Mouse (Mus musculus) thymus, adult 2 months (tissue): ENCODE data around the gene Kalrn. TPM values are rescaled to one million over a fixed set of nuclear protein-coding genes. Genes with fewer than 3 reads are reported as not detected.

ENCODE experiments used
- DNase-seq: peaks from one replicate; pipeline ENCODE4 v3.0.0; 2021
- H3K27ac ChIP-seq: fragments of 200-500 bp; 2 replicates; pipeline ENCODE4 v1.5.1; 2012; ENCODE audit warnings: low read length, control low read depth; ENCODE audit not compliant: control insufficient read depth, insufficient read depth
- H3K27me3 ChIP-seq: fragments of 200-500 bp; 2 replicates; pipeline ENCODE4 v1.6.1; 2012; ENCODE audit warnings: mild to moderate bottlenecking, low read length, moderate library complexity, mixed read lengths; ENCODE audit not compliant: control insufficient read depth, insufficient read depth
- H3K36me3 ChIP-seq: fragments of 200-500 bp; 2 replicates; pipeline ENCODE4 v1.6.1; 2012; ENCODE audit warnings: mild to moderate bottlenecking, low read length, moderate library complexity; ENCODE audit not compliant: control insufficient read depth, insufficient read depth
- H3K4me1 ChIP-seq: fragments of 200-500 bp; replicated peaks from 2 replicates; pipeline ENCODE4 v1.6.1; 2012; ENCODE audit warnings: low read length; ENCODE audit not compliant: control insufficient read depth, insufficient read depth
- H3K4me3 ChIP-seq: fragments of 200-500 bp; 2 replicates; pipeline ENCODE4 v1.5.1; 2012; ENCODE audit warnings: mild to moderate bottlenecking, low read length, control low read depth, moderate library complexity; ENCODE audit not compliant: control insufficient read depth, insufficient read depth
- CTCF ChIP-seq: fragments of 200-500 bp; IDR thresholded peaks from 2 replicates; pipeline ENCODE4 v1.5.1; 2012; ENCODE audit warnings: mild to moderate bottlenecking, control low read depth, low read length, moderate library complexity, borderline replicate concordance; ENCODE audit not compliant: control insufficient read depth, poor library complexity, insufficient read depth; ENCODE audit errors: extremely low read depth
- POLR2A ChIP-seq: fragments of 200-500 bp; IDR thresholded peaks from 2 replicates; pipeline ENCODE4 v1.6.1; 2012; ENCODE audit warnings: mild to moderate bottlenecking, low read length, control low read depth, moderate library complexity; ENCODE audit not compliant: control insufficient read depth, poor library complexity, insufficient read depth; ENCODE audit errors: extremely low read depth
- WGBS: fragments of 180-500 bp; shearing (Covaris S2); methylation state at CpG from one replicate; pipeline ENCODE4 v1.1.7; 2018; 5-methylcytosine and 5-hydroxymethylcytosine counted together
- polyA plus RNA-seq: library from polyadenylated mRNA; depleted of rRNA; stranded (reverse); fragments of >200 nt; gene quantifications from 2 replicates; pipeline ENCODE4 v1.2.3, GENCODE M21; 2012

Gene Kalrn
- polyA plus RNA-seq, 1 experiment, result 2.9 TPM

DNA sequence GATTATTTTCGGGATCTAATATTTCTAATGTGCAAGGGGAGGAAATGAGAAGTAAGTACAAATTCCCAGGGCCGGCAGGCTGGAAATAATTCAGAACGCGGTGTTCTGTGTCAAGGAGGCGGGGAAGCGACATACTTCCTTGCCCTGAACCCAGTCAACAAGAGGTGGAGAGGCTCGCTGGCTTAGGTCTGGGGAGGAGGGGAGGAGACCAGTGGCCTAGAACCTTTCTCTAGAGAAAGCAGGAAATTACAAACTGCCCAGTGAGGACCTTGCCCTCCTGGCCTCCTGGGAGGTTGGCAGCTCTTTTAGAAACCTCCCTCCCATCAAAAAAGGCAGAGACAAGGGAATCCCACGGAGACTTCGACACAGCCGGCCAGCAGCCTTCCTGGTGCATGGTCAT, 225.8 kb downstream of the Kalrn start:
- DNase-seq, result no peak

DNA sequence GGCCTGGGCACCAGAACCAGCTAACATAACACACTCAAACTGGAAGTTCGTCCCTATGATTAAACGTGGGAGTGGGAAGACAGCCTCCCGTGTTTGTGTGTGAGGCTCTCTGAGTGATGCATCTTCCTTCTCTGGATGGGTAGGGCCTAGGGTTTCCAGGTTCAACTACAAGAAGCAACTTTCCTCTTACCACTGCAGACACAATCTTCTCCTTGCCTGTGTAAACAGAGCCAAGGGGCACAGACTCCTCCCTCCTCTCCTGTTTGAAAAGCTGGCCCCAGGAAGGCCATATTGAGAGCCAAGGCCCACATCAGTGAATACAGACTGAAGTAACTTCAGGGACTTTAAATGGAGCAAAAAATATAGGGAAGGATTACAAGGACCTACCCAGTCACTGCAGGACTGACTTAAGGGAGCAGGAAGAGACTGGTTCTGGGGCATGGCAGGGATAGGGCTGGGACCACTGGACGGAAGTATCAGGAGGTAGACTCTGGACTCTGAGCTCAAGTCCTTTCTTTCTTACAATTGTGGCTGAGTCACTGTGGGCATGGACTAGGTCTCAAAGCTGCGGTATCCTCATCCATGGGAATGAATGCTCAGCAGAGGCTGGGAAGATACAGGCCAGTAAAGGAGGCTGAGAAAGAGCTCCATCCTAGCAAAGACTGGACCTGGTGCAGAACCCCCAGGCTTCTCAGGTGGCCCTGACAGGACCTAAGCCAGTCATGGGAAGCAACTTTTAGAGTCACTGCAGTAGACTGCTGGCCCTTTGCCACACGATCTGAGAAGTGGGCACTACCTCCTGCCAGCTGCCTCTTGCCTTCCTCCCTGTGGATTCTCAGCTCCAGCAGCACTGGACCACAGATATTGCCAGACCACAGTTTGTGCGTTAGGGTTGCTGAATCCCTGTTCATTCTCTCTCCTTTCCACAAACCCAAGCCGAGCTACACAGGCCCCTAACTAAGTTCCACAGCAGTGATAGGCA, 228.1 kb downstream of the Kalrn start:
- Histone ChIP-seq H3K4me1 (no peaks in the 10 kb centered on the region), H3K27ac (no peak overlapping the region), H3K36me3 (no peaks in the 10 kb centered on the region), H3K27me3 (no peaks in the 10 kb centered on the region), H3K4me3 (no peak overlapping the region)
- DNase-seq, result no peak
- TF ChIP-seq CTCF (no peak), POLR2A (no peak)
- WGBS, result 88% methylated on average over 8 of the region's 8 CpGs

More for the DNA sequence above, 225.8 kb downstream of the Kalrn start:
- Histone ChIP-seq H3K4me3 (no peak overlapping the region), H3K36me3 (no peaks in the 10 kb centered on the region), H3K27ac (no peak overlapping the region), H3K27me3 (no peaks in the 10 kb centered on the region), H3K4me1 (no peaks in the 10 kb centered on the region)
- 70% methylated on average over 10 of the region's 10 CpGs for WGBS
- TF ChIP-seq CTCF (no peak), POLR2A (no peak)

DNA sequence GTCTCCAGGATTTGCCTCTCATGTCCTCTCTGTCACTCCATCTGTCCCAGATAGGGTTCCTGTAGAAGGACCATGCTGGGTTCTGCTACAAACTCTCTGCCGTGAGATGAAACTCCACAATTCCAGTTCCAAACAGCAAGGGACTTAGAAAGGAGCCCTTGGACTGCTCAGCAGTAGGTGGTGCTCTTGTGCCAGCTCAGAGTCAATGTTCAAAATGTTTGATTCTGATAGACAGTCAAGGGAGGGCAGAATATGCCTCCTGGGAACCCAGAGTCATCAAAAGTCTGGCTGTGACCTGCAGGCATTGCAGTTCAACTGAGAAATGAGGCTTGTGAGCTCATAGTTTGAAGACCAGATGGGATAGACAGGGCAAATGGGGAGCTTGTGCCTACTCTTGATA, 229.4 kb downstream of the Kalrn start:
- Histone ChIP-seq H3K4me1 (no peaks in the 10 kb centered on the region), H3K27ac (no peak overlapping the region), H3K4me3 (no peak overlapping the region), H3K27me3 (no peaks in the 10 kb centered on the region), H3K36me3 (no peaks in the 10 kb centered on the region)
- DNase-seq, result no peak
- TF ChIP-seq CTCF (no peak), POLR2A (no peak)
- WGBS, result 90% methylated on average over 1 of the region's 1 CpGs

DNA sequence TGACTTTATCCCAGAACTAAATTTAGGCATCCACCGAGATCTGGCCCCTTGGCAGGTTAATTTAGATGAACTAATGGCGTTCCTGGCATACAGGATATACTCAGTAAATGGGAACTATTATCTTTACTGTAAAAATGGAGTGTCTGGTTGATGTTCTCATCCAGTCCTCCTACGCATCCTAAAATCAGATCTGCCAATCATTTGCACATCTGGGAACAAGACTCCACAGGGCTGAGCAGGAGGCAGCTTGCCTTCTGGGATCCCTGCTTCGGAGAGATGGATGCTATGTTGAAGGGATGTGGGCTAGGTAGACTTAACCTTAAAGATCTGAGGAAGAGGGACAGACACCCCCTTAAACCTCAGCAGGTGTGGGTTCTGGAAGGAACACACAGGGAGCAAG, 230.2 kb downstream of the Kalrn start:
- Histone ChIP-seq H3K36me3 (no peaks in the 10 kb centered on the region), H3K27ac (no peak overlapping the region), H3K4me3 (no peak overlapping the region), H3K27me3 (no peaks in the 10 kb centered on the region), H3K4me1 (no peaks in the 10 kb centered on the region)
- 90% methylated on average over 4 of the region's 4 CpGs for WGBS
- TF ChIP-seq CTCF, result no peak
- no peak for TF ChIP-seq POLR2A
- no peak for DNase-seq

DNA sequence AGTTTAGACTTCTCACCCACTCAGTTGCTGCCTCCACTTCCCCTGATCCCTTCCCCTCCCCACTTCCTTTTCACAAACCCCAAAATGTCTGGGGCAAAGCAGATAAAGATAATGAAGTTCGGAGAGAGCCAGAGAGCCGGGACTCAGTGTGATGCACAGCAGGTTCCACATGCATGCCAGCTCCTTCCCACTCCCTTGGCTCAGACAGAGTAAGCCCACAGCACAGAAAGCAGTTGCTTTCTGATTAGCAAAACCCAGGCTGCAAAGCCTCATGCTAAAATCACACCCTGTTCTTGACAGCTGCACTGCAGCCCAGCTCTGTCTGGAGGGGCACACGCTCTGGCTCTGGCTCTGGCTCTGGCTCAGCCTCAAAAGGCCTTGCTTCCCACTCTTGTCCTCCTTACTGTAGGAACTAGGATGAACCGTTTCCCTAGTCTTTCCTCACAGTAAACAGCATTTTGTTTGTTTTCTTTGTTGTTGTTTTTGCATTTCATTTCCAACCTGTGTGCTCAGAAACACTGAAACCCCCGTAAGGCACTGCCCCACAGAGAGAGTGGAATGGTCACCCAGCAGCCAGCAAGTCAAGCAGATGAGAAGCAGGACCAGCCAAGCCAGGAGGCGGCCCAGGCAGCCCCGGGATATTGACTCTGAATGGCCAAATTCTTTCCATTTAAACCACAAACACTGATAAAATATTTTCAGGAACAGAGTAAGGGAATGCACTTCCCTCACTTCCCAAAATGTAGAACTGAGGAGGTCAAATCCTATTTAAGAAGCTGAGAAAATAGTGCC, 230.8 kb downstream of the Kalrn start:
- Histone ChIP-seq H3K36me3 (no peaks in the 10 kb centered on the region), H3K27me3 (no peaks in the 10 kb centered on the region), H3K4me1 (no peaks in the 10 kb centered on the region), H3K4me3 (no peak overlapping the region), H3K27ac (no peak overlapping the region)
- WGBS, result 50% methylated on average over 7 of the region's 7 CpGs
- no peak for TF ChIP-seq POLR2A
- no peak for TF ChIP-seq CTCF
- no peak for DNase-seq

DNA sequence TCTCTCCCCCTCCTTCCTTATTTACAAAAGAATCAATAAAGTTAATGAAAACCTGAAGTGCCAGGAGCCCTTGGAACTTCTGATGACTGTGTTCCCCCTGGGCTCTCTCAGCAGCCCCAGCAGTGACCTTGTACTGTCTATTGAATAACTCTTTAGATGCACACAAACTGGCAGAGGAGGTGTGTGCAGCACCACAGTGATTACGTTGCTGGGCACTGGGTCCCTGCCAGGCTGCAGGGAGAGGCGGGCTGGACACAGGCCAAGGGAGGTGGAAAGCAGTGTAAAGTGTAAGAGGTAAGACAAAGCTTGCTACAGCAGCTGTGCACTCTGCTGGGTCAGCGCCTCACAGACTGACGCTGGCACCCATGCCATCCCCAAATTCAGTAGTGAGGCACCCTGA, 238.4 kb downstream of the Kalrn start:
- WGBS, result 82% methylated on average over 4 of the region's 4 CpGs
- Histone ChIP-seq H3K4me3 (no peak overlapping the region), H3K27ac (no peak overlapping the region), H3K27me3 (no peaks in the 10 kb centered on the region), H3K36me3 (no peaks in the 10 kb centered on the region), H3K4me1 (no peaks in the 10 kb centered on the region)
- no peak for TF ChIP-seq CTCF
- no peak for TF ChIP-seq POLR2A
- no peak for DNase-seq

DNA sequence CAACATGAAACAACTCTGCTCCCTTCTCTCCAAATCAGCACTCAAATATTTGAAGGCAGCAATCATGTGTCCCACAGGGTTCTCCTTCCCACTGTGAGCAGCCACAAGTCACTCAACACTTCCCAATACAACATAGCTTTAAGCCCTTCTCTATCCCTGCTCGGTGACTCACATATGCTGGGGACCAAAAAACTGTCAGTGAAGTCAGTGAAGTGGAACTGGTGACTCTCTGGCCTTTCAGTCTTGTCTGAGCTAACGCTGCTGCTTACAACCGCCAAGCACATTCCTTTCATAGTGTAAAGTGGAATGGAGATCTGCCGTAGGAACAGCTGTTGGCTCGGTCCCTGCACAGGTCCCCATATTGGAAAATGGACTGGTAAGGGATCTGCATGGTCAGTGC, 241.7 kb downstream of the Kalrn start:
- Histone ChIP-seq H3K4me1 (no peaks in the 10 kb centered on the region), H3K27me3 (no peaks in the 10 kb centered on the region), H3K27ac (no peak overlapping the region), H3K4me3 (no peak overlapping the region), H3K36me3 (no peaks in the 10 kb centered on the region)
- 91% methylated on average over 5 of the region's 5 CpGs for WGBS
- TF ChIP-seq CTCF (no peak), POLR2A (no peak)
- DNase-seq, result no peak
